Mouse (Mus musculus) hindbrain, embryonic 13.5 days (tissue): Measurements from ENCODE around the gene Serpini1. TPM values are rescaled to one million over a fixed set of nuclear protein-coding genes. Genes with fewer than 3 reads are reported as not detected.

ENCODE experiments used
- polyA plus RNA-seq: library from polyadenylated mRNA; unstranded; fragments of >200 nt; fragmentation: Nextera tagmentation; extraction: Ambion mirVana; gene quantifications from 2 replicates; pipeline ENCODE4 v1.2.1, GENCODE M21; 2015

Gene Serpini1
- polyA plus RNA-seq, 1 experiment from 2014 or later: 131 TPM

Other genes starting within 250 kb of the Serpini1 start
- 0.12 TPM in 1 of 2 replicates, not detected in the other for gene Wdr49, start 75.4 kb upstream of the Serpini1 start, polyA plus RNA-seq
- 69.4 and 85.8 TPM in 2 replicates for gene Pdcd10, start 691 bp upstream of the Serpini1 start, polyA plus RNA-seq
- not detected in 2 replicates for gene Gm29133, start 190.7 kb downstream of the Serpini1 start, polyA plus RNA-seq